Mouse (Mus musculus) olfactory bulb, adult 2 months (tissue): Measurements from ENCODE around the gene Ahnak2.

Experiments
- CTCF ChIP-seq: fragments of 200-500 bp; IDR thresholded peaks from 2 replicates; pipeline ENCODE4 v1.5.1; 2012; ENCODE audit warnings: low read depth, mild to moderate bottlenecking, low read length, moderate library complexity; ENCODE audit not compliant: insufficient read depth
- POLR2A ChIP-seq: fragments of 200-500 bp; IDR thresholded peaks from 2 replicates; pipeline ENCODE4 v1.6.1; 2012; ENCODE audit warnings: mild to moderate bottlenecking, low read depth, low read length, moderate library complexity; ENCODE audit not compliant: insufficient read depth

DNA sequence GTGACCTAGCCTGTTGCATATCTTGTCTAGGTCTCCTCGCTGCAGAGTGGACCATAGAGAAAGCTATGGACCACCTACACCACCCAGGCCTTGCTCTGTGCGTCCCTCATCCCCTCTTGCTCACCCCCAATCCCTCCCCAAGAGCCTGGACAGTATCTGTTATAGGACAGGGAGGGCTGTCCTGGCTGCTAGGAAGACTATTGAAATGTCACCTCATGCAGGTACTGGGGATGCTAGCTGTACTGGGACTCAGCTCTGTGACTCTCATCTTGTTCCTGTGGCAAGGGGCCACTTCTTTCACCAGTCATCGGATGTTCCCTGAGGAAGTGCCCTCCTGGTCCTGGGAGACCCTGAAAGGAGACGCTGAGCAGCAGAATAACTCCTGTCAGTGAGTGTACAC lies 39.3 kb downstream of the Ahnak2 start:
- TF ChIP-seq CTCF: no peak
- TF ChIP-seq POLR2A: no peak
